Mouse (Mus musculus) G1E (cell line): ENCODE results near the gene 1700067K01Rik.

Experiments
- CTCF ChIP-seq: IDR thresholded peaks from 2 replicates; pipeline ENCODE4 v1.5.1; 2012; ENCODE audit warnings: low read depth, low read length, inconsistent platforms, mixed read lengths
- GATA1 ChIP-seq: IDR thresholded peaks from 2 replicates; pipeline ENCODE4 v1.6.1; 2012; ENCODE audit warnings: borderline replicate concordance, low read length, inconsistent platforms, mixed read lengths
- POLR2AphosphoS5 ChIP-seq: IDR thresholded peaks from 2 replicates; pipeline ENCODE4 v1.6.1; 2012; ENCODE audit warnings: low read depth, low read length, inconsistent platforms; ENCODE audit not compliant: insufficient replicate concordance
- TAL1 ChIP-seq: conservative IDR thresholded peaks from 2 replicates; pipeline ENCODE4 v1.6.1; 2012; ENCODE audit warnings: low read depth, low read length, inconsistent platforms, mixed read lengths

GRCm38 (mm10) chr8:84009876-84010275, 8.6 kb downstream of the 1700067K01Rik start:
- TF ChIP-seq CTCF (no peak), TAL1 (no peak), GATA1 (no peak), POLR2AphosphoS5 (no peak)
